Mouse (Mus musculus) forebrain, embryonic 11.5 days (tissue): Measurements from ENCODE around the gene Sgip1. TPM values are rescaled to one million over a fixed set of nuclear protein-coding genes. Genes with fewer than 3 reads are reported as not detected.

Source experiments
- ATAC-seq: fragments of 200-750 bp; cut with Nextera tagmentation; replicated peaks from 2 replicates; pipeline ENCODE4 v1.8.0; 2017; ENCODE audit warnings: moderate TSS enrichment; ENCODE audit not compliant: low FRiP score
- DNase-seq: peaks from one replicate; pipeline ENCODE4 v3.0.0-alpha.2; 2017; ENCODE audit warnings: low spot score
- H3K27ac ChIP-seq: fragments of 300-500 bp; sonication (generic); 2 replicates; pipeline ENCODE4 v1.5.1; 2014; ENCODE audit warnings: low read depth, low read length
- H3K27me3 ChIP-seq: fragments of 300-500 bp; sonication (generic); 2 replicates; pipeline ENCODE4 v1.6.1; 2014; ENCODE audit warnings: mild to moderate bottlenecking, low read length, mixed read lengths; ENCODE audit not compliant: control insufficient read depth, insufficient read depth
- H3K36me3 ChIP-seq: fragments of 300-500 bp; sonication (generic); 2 replicates; pipeline ENCODE4 v1.6.1; 2014; ENCODE audit warnings: mild to moderate bottlenecking, low read length, moderate library complexity, mixed read lengths; ENCODE audit not compliant: control insufficient read depth, insufficient read depth
- H3K4me1 ChIP-seq: fragments of 300-500 bp; sonication (generic); replicated peaks from 2 replicates; pipeline ENCODE4 v1.6.1; 2014; ENCODE audit warnings: low read length, mixed read lengths; ENCODE audit not compliant: control insufficient read depth, insufficient read depth
- H3K4me2 ChIP-seq: fragments of 300-500 bp; sonication (generic); 2 replicates; pipeline ENCODE4 v1.6.1; 2014; ENCODE audit warnings: low read depth, mild to moderate bottlenecking, low read length, moderate library complexity, mixed read lengths; ENCODE audit not compliant: severe bottlenecking
- H3K4me3 ChIP-seq: fragments of 300-500 bp; sonication (generic); 2 replicates; pipeline ENCODE4 v1.5.1; 2014; ENCODE audit warnings: low read depth, low read length
- H3K9ac ChIP-seq: fragments of 300-500 bp; sonication (generic); 2 replicates; pipeline ENCODE4 v1.6.1; 2014; ENCODE audit warnings: low read length
- H3K9me3 ChIP-seq: fragments of 300-500 bp; sonication (generic); 2 replicates; pipeline ENCODE4 v1.6.1; 2016; ENCODE audit warnings: low read length, mixed read lengths; ENCODE audit not compliant: control insufficient read depth
- WGBS: fragments of 180-500 bp; shearing (Covaris S2); extraction: QIAGEN DNeasy Blood & Tissue Kit; methylation state at CpG from one replicate; pipeline ENCODE4 v1.1.7; 2014; 5-methylcytosine and 5-hydroxymethylcytosine counted together
- polyA plus RNA-seq: library from polyadenylated mRNA; unstranded; fragments of >200 nt; fragmentation: Nextera tagmentation; extraction: Ambion mirVana; gene quantifications from 2 replicates; pipeline ENCODE4 v1.2.1, GENCODE M21; 2014

The Sgip1 gene
- polyA plus RNA-seq, 1 experiment from 2014 or later = 12.8 TPM

GRCm38 (mm10) chr4:102959409-102959808 is 218.3 kb downstream of the Sgip1 start:
- Histone ChIP-seq H3K9ac (no peak overlapping the region), H3K4me1 (no peaks in the 10 kb centered on the region), H3K4me3 (no peak overlapping the region), H3K9me3 (no peaks in the 10 kb centered on the region), H3K36me3 (no peaks in the 10 kb centered on the region), H3K4me2 (no peak overlapping the region), H3K27ac (no peak overlapping the region), H3K27me3 (no peaks in the 10 kb centered on the region)
- WGBS = 85% methylated on average over 5 of the region's 5 CpGs
- DNase-seq = no peak
- no peak for ATAC-seq

DNA sequence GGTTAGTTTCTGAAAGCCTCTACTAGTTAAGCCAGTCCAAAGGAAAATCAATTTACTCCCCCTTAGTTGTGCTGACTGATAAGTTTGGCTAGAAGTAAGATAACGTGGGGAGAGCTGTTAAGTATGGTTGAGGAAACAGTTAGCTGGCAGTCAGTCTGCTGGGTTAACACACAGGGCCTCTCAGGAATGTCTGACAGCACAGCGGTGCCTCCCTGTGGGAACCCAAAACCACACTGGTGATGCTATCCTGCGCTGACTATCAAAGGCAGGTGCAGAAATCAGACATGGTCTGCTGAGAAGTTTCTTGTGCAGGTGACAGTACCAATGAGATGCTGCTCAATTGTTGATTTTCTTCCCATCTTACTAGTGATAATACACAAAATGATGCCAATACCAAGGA is 223.1 kb downstream of the Sgip1 start:
- no peak overlapping the region for H3K4me2 ChIP-seq
- no peak overlapping the region for H3K4me3 ChIP-seq
- no peaks in the 10 kb centered on the region for H3K9me3 ChIP-seq
- H3K9ac ChIP-seq = no peak overlapping the region
- H3K27ac ChIP-seq = no peak overlapping the region
- DNase-seq = no peak
- no peak for ATAC-seq
- no peaks in the 10 kb centered on the region for H3K27me3 ChIP-seq
- WGBS = 76% methylated on average over 3 of the region's 3 CpGs
- H3K36me3 ChIP-seq = no peaks in the 10 kb centered on the region
- H3K4me1 ChIP-seq = no peaks in the 10 kb centered on the region

- no peaks in the 10 kb centered on the region for H3K36me3 ChIP-seq
- ATAC-seq (no peak), DNase-seq (no peak)
- H3K9ac ChIP-seq = no peak overlapping the region
- 91% methylated on average over 15 of the region's 15 CpGs for WGBS
- H3K4me3 ChIP-seq = no peak overlapping the region
- H3K4me1 ChIP-seq = no peaks in the 10 kb centered on the region
- H3K9me3 ChIP-seq = no peaks in the 10 kb centered on the region
- H3K27ac ChIP-seq = no peak overlapping the region
- H3K27me3 ChIP-seq = no peaks in the 10 kb centered on the region
- no peak overlapping the region for H3K4me2 ChIP-seq
Observed at GRCm38 (mm10) chr4:102967811-102968210, 226.7 kb downstream of the Sgip1 start.

GRCm38 (mm10) chr4:102969599-102969998 is 228.5 kb downstream of the Sgip1 start:
- Histone ChIP-seq H3K9me3 (no peaks in the 10 kb centered on the region), H3K4me2 (no peak overlapping the region), H3K9ac (no peak overlapping the region), H3K36me3 (no peaks in the 10 kb centered on the region), H3K27ac (no peak overlapping the region), H3K27me3 (peaks cover 4% of the 10 kb centered on the region; the same call in 1 of the 2 replicates), H3K4me3 (no peak overlapping the region), H3K4me1 (no peaks in the 10 kb centered on the region)
- no peak for DNase-seq
- no peak for ATAC-seq
- 91% methylated on average over 5 of the region's 5 CpGs for WGBS

GRCm38 (mm10) chr4:102971159-102971558 is 230.1 kb downstream of the Sgip1 start:
- peaks cover 1% of the 10 kb centered on the region for H3K4me1 ChIP-seq
- H3K27ac ChIP-seq = no peak overlapping the region
- H3K4me3 ChIP-seq = no peak overlapping the region
- no peak overlapping the region for H3K9ac ChIP-seq
- H3K27me3 ChIP-seq = peaks cover 8% of the 10 kb centered on the region; the same call in 1 of the 2 replicates
- WGBS = 77% methylated on average over 5 of the region's 5 CpGs
- H3K36me3 ChIP-seq = no peaks in the 10 kb centered on the region
- DNase-seq = no peak
- ATAC-seq = no peak
- no peaks in the 10 kb centered on the region for H3K9me3 ChIP-seq
- H3K4me2 ChIP-seq = no peak overlapping the region

DNA sequence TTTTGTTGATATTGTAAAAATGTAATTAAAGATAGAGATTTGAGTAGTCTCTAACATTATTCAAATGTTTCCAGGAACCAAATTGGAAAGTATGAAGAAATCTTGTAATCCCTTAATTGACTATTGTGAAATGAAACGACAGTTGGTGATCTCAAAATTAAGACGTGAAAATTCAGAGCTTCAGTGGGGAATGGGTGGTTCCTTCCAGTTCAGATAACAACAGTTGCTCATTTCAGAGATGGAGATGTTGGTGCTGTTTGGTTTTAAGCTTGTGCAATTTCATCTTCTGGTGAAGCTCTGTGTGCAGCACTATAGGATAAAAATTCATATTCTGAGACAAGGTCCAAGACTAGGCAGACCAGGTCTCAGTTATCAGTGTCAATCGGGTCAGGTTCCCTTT is 231.0 kb downstream of the Sgip1 start:
- DNase-seq (no peak), ATAC-seq (no peak)
- no peak overlapping the region for H3K4me2 ChIP-seq
- no peak overlapping the region for H3K27ac ChIP-seq
- H3K4me3 ChIP-seq = no peak overlapping the region
- peaks cover 9% of the 10 kb centered on the region for H3K4me1 ChIP-seq
- no peaks in the 10 kb centered on the region for H3K36me3 ChIP-seq
- H3K9me3 ChIP-seq = no peaks in the 10 kb centered on the region
- peaks cover 10% of the 10 kb centered on the region; the same call in 1 of the 2 replicates for H3K27me3 ChIP-seq
- H3K9ac ChIP-seq = no peak overlapping the region
- WGBS = 75% methylated on average over 3 of the region's 3 CpGs

DNA sequence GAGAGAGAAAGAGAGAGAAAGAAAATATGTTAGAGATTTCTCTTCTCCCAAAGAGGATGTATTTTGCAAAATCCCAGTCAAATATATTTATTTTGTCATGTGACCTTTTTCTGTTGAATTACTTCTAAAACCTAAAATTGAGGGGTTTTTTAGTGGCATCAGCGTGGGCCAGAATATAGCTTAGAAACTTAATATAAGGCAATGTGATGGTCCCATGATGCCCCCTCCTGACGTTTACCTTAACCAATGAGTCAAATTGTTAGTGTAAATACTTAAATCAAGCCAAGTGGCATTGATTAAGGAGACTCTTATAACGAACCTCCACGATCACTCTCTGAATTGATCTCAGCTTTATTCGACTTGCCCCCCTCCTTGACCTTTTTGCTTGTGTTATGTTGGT is 233.1 kb downstream of the Sgip1 start:
- Histone ChIP-seq H3K36me3 (no peaks in the 10 kb centered on the region), H3K4me2 (no peak overlapping the region), H3K27me3 (peaks cover 22% of the 10 kb centered on the region), H3K9me3 (no peaks in the 10 kb centered on the region), H3K9ac (no peak overlapping the region), H3K4me3 (no peak overlapping the region), H3K27ac (no peak overlapping the region), H3K4me1 (peaks cover 15% of the 10 kb centered on the region)
- DNase-seq (no peak), ATAC-seq (no peak)
- 45% methylated on average over 5 of the region's 5 CpGs for WGBS

DNA sequence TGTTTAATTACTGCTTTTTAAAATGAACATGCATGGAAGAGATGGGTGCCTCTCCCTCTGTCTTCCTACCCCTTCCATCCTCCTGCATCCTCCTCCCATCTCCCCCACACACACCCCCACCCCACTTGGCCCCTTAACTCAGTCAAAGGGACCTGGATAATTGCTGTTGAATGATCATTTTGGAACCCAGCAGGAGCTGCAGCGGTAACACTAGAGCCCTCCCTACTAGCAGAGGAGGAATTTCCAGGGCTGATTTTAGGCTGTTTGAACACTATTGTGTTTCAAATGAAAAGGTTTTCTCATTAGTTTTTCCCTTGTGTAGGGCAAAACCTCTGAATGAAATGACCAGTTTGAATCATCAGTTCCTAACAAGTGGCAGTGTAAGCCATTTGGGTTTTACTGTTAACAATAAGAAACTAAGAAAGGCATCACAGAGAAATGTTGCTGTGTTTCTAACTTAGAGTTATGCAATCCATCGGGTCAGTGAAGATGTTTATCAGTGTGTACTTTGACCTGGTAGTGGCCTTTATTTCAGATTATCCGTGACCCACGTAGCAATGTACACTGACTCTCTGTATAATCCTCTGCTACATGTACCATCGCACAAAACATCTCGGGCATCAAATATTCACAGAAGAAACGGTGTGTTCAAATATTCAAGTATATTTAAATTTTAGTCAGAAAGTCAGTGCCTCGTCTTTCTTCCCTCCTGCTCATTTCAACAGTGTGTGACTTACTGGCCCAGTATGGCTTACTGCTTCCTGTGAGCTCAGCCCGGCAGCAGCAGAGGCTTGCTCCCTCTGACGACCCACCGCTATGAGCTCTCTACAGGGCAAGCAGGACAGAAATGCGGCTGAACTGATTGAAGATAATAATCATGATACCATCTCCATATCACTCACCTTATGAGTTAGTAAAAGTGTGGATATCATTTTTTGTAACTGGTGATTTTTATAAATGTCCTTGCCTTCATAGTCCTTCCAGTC is 235.5 kb downstream of the Sgip1 start:
- Histone ChIP-seq H3K4me2 (no peak overlapping the region), H3K36me3 (no peaks in the 10 kb centered on the region), H3K4me3 (no peak overlapping the region), H3K4me1 (peaks cover 15% of the 10 kb centered on the region), H3K9ac (no peak overlapping the region), H3K9me3 (no peaks in the 10 kb centered on the region), H3K27me3 (peaks cover 30% of the 10 kb centered on the region), H3K27ac (no peak overlapping the region)
- WGBS = 10% methylated on average over 12 of the region's 12 CpGs
- ATAC-seq (peak; percentile 72), DNase-seq (no peak)
